ENCODE assay signal across 8 mouse cellular contexts in genomic region chr9:27154763-27155530, GRCm38 (mm10). TPM values are rescaled to one million over a fixed set of nuclear protein-coding genes. Genes with fewer than 3 reads are reported as not detected.
DNase-seq lines count a peak whose midpoint lies in the region; ATAC-seq lines count a peak whose summit lies in the region.

Gene Jam3, minus strand, starts transcription at chr9:27155421.

- H3K4me2 ChIP-seq in hindbrain, embryonic 13.5 days = peak within 1 kb of the TSS; percentile 82

- H3K27ac ChIP-seq in hindbrain, embryonic 13.5 days = peak within 1 kb of the TSS; percentile 93

- peaks cover 51% of the 10 kb centered on the region for H3K4me1 ChIP-seq in hindbrain, embryonic 13.5 days (replicated peaks)

- H3K9me3 ChIP-seq in hindbrain, embryonic 13.5 days = no peaks in the 10 kb centered on the region

- WGBS in hindbrain, embryonic 13.5 days = under 1% methylated on average over 58 of the region's 58 CpGs

- H3K36me3 ChIP-seq in hindbrain, embryonic 13.5 days = no peaks in the 10 kb centered on the region

- ATAC-seq in hindbrain, embryonic 13.5 days (ENCODE audit: low FRiP score) = peak; percentile 97

- peak; percentile 97 for DNase-seq in R1 (ENCODE audit: low read depth, low spot score)
- peak; percentile 98 for DNase-seq in cerebellum, postnatal 14 days
- peak; percentile 94 to 96 for DNase-seq in frontal cortex, postnatal 36 days (ENCODE audit: low spot score in 2 of 2)
- DNase-seq in layer of hippocampus, postnatal 25 days (ENCODE audit: extremely low spot score in 1 of 2, low spot score in 1 of 2) = peak; percentile 94
- peak; percentile 93 for DNase-seq in lung, postnatal 10 days
- DNase-seq in right cerebral cortex, adult 18-20 months = peak; percentile 94
- peak; percentile 79 for DNase-seq in urinary bladder, postnatal 25 days (ENCODE audit: low spot score)

- peak within 1 kb of the TSS; percentile 75 for H3K4me3 ChIP-seq in hindbrain, embryonic 13.5 days

- H3K27me3 ChIP-seq in hindbrain, embryonic 13.5 days = no peaks in the 10 kb centered on the region

- H3K9ac ChIP-seq in hindbrain, embryonic 13.5 days = peak within 1 kb of the TSS; percentile 90

RNA-seq across cellular contexts. Expression of gene Jam3, which starts in this region (rescaled TPM):
- 72.6 and 80.1 TPM in 2 replicates for polyA plus RNA-seq in hindbrain, embryonic 13.5 days (2015; fragmentation: Nextera tagmentation; extraction: Ambion mirVana)
- 10 to 100 TPM; 43.0 to 44.2 TPM for total RNA-seq in layer of hippocampus, postnatal 25 days (2021)

Comparison
In these comparisons a context has a peak if more than half of its experiments do, and no peak if none do; other contexts are left out.
1. Peak in every context shown above with its lines: DNase-seq, ATAC-seq, H3K4me3 ChIP-seq and H3K27ac ChIP-seq.